Mouse (Mus musculus) lung, postnatal 0 days (tissue): ENCODE results near the gene Btg4. TPM values are rescaled to one million over a fixed set of nuclear protein-coding genes. Genes with fewer than 3 reads are reported as not detected.

Experiments
- ATAC-seq: fragments of 200-750 bp; cut with Nextera tagmentation; 2 replicates; pipeline ENCODE4 v1.8.0; 2017; ENCODE audit warnings: moderate library complexity
- DNase-seq: peaks from one replicate; pipeline ENCODE4 v3.0.0-alpha.2; 2016; ENCODE audit warnings: low spot score
- H3K27ac ChIP-seq: fragments of 300-500 bp; sonication (generic); 2 replicates; pipeline ENCODE4 v1.5.1; 2014; ENCODE audit warnings: antibody characterized with exemption, mild to moderate bottlenecking, low read length, mixed read lengths
- H3K27me3 ChIP-seq: fragments of 300-500 bp; sonication (generic); replicated peaks from 2 replicates; pipeline ENCODE4 v1.6.1; 2014; ENCODE audit warnings: low read length, mixed read lengths; ENCODE audit not compliant: insufficient read depth
- H3K36me3 ChIP-seq: fragments of 300-500 bp; sonication (generic); 2 replicates; pipeline ENCODE4 v1.6.1; 2014; ENCODE audit warnings: low read length, mixed read lengths; ENCODE audit not compliant: insufficient read depth
- H3K4me1 ChIP-seq: fragments of 300-500 bp; sonication (generic); 2 replicates; pipeline ENCODE4 v1.6.1; 2014; ENCODE audit warnings: antibody characterized with exemption, low read depth, low read length, mixed read lengths; ENCODE audit not compliant: insufficient read depth
- H3K4me2 ChIP-seq: fragments of 300-500 bp; sonication (generic); replicated peaks from 2 replicates; pipeline ENCODE4 v1.6.1; 2014; ENCODE audit warnings: low read depth, mild to moderate bottlenecking, low read length, moderate library complexity, mixed read lengths
- H3K4me3 ChIP-seq: fragments of 300-500 bp; sonication (generic); 2 replicates; pipeline ENCODE4 v1.5.1; 2014; ENCODE audit warnings: low read depth, low read length
- H3K9ac ChIP-seq: fragments of 300-500 bp; sonication (generic); replicated peaks from 2 replicates; pipeline ENCODE4 v1.6.1; 2014; ENCODE audit warnings: low read depth, mild to moderate bottlenecking
- H3K9me3 ChIP-seq: fragments of 300-500 bp; sonication (generic); 2 replicates; pipeline ENCODE4 v1.6.1; 2016; ENCODE audit warnings: low read length, mixed read lengths
- CTCF ChIP-seq: IDR thresholded peaks from 2 replicates; pipeline ENCODE4 v1.5.1; 2016; ENCODE audit warnings: antibody characterized with exemption, mild to moderate bottlenecking
- EP300 ChIP-seq: IDR thresholded peaks from 2 replicates; pipeline ENCODE4 v1.6.1; 2016; ENCODE audit warnings: antibody characterized with exemption, mild to moderate bottlenecking, control low read depth
- WGBS: fragments of 180-500 bp; shearing (Covaris S2); extraction: QIAGEN DNeasy Blood & Tissue Kit; methylation state at CpG from one replicate; pipeline ENCODE4 v1.1.7; 2014; 5-methylcytosine and 5-hydroxymethylcytosine counted together
- polyA plus RNA-seq: library from polyadenylated mRNA; unstranded; fragments of >200 nt; fragmentation: Nextera tagmentation; extraction: Ambion mirVana; gene quantifications from 2 replicates; pipeline ENCODE4 v1.2.1, GENCODE M21; 2015

Btg4 gene
- polyA plus RNA-seq, 1 experiment from 2014 or later: 0.53 TPM

DNA sequence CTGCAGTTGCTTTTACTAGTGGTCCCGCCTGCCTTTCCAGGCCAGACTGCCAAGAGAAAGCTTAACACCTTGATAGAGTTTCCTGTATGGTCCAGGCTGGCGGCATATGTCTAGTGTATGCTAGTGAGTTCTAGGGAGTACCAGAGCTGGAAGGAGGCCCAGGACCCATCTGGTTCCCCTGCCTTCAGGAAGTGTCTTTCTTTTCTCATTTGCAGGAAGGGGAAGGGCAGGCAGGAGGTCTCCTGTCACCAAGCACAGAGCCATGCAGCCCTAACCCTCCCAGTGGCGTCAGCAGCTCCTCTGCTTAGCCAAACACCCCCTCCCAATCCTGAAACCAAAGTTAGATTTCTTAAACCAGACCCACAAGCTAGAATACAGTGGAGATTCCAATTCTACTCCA, 15.1 kb downstream of the Btg4 start:
- ATAC-seq: peak; percentile 36

DNA sequence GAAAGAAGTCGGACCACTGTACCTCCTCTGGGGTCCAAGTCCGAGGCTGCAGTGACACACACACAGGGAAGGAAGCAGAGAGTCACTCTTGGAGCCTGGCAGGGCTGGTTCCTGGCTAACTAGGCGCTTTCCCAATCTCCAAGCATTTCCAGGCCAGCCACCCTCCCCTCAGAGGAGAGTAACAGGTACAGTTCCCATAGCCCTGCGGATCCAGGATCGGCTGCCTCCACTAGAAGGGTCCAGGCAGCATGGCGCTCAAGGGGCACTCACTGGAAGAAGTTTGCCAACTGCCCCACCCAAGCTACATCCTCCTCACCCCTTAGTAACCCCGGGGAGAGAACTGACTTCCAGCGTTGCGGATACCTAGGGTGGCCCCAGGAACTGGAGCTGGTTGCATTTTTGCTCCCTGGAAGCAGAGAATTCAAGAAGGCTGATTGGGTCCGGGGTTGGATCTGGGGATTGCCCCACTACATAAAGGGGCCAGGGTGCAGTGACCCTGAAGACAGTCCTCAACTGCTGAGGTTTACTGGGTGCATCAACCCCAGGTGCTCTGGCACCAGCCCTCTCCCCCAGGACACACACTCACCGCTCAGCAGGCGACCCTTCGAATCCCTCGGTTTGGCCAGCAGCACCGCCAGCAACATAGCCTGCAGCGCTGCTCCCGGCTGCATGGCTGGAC, 15.7 kb downstream of the Btg4 start:
- no peaks in the 10 kb centered on the region for H3K36me3 ChIP-seq
- 0 out of 2 replicates have a peak overlapping the region, but pooled peaks have one; percentile 23 for H3K9ac ChIP-seq
- H3K9me3 ChIP-seq: no peaks in the 10 kb centered on the region
- TF ChIP-seq EP300 (no peak), CTCF (no peak)
- H3K27ac ChIP-seq: peak overlapping the region; percentile 65
- DNase-seq (peak; percentile 41), ATAC-seq (peak; percentile 58)
- peak overlapping the region; percentile 76 for H3K4me2 ChIP-seq
- WGBS: under 1% methylated on average over 15 of the region's 17 CpGs
- H3K4me3 ChIP-seq: peak overlapping the region; percentile 37
- H3K27me3 ChIP-seq: no peaks in the 10 kb centered on the region
- H3K4me1 ChIP-seq: no peaks in the 10 kb centered on the region

More for the DNA sequence above, 15.1 kb downstream of the Btg4 start:
- WGBS: 14% methylated on average over 3 of the region's 3 CpGs
- Histone ChIP-seq H3K4me3 (peak overlapping the region; percentile 37), H3K36me3 (no peaks in the 10 kb centered on the region), H3K4me2 (peak overlapping the region; percentile 76), H3K27me3 (no peaks in the 10 kb centered on the region), H3K9ac (no peak overlapping the region), H3K9me3 (no peaks in the 10 kb centered on the region), H3K27ac (no peak overlapping the region), H3K4me1 (no peaks in the 10 kb centered on the region)
- no peak for TF ChIP-seq CTCF
- no peak for TF ChIP-seq EP300
- peak; percentile 46 for DNase-seq

DNA sequence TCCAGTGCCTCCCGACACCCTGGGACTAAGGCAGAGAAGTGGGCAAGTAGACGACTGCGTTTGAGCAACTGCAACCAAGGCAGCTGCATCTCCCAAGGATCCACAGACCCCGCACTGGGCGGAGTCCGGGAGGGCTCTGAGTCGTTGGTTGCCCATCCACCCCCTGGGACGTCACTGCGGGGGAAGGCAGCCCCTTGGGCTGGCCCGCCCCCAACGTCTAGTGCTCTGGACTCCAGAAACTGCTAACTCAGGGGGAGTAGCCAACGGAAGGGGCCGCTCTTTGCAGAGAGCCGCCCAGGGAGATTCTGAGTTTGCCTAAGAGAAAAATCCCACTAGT, 16.2 kb downstream of the Btg4 start, which contains the start of gene Layn:
TSS of gene Layn (minus strand) at position 116 of the 337 bp plus-strand sequence.
- no peaks in the 10 kb centered on the region for H3K9me3 ChIP-seq
- WGBS: under 1% methylated on average over 14 of the region's 14 CpGs
- TF ChIP-seq CTCF (peak; percentile 40), EP300 (no peak)

DNA sequence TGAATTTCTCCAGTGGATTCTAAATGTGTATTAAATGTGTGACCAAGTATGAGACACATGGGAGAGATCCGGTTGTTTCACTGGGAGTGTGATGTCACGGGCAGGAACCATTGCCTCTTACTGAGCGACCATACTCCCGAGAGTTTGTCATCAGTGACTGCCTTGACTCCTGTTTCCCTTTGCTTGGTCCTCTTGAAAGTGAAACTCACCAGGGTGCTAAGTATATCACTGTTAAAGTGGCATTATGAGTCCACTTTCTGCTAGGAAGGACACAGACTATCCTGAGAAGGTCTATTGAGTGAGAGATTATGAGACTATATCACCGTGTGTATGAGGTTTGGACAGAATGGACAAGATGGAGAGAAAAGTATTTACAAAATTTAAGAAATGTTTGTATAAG, 20.9 kb downstream of the Btg4 start:
- TF ChIP-seq CTCF (no peak), EP300 (no peak)
- H3K27me3 ChIP-seq: no peaks in the 10 kb centered on the region
- no peaks in the 10 kb centered on the region for H3K9me3 ChIP-seq
- H3K4me1 ChIP-seq: no peaks in the 10 kb centered on the region
- no peak overlapping the region for H3K4me2 ChIP-seq
- H3K9ac ChIP-seq: no peak overlapping the region
- no peak overlapping the region for H3K4me3 ChIP-seq
- no peak for ATAC-seq
- DNase-seq: no peak
- no peaks in the 10 kb centered on the region for H3K36me3 ChIP-seq
- WGBS: 76% methylated on average over 5 of the region's 5 CpGs
- H3K27ac ChIP-seq: no peak overlapping the region

More for the DNA sequence above, 16.2 kb downstream of the Btg4 start, which contains the start of gene Layn:
- H3K27me3 ChIP-seq: no peaks in the 10 kb centered on the region
- H3K4me3 ChIP-seq: peak within 1 kb of the TSS; percentile 37
- peak; percentile 93 for DNase-seq
- no peaks in the 10 kb centered on the region for H3K4me1 ChIP-seq
- H3K27ac ChIP-seq: peak within 1 kb of the TSS; percentile 65
- peak within 1 kb of the TSS; percentile 76 for H3K4me2 ChIP-seq
- ATAC-seq: peak; percentile 99
- H3K9ac ChIP-seq: 0 out of 2 replicates have a peak within 1 kb of the TSS, but pooled peaks have one; percentile 23
- no peaks in the 10 kb centered on the region for H3K36me3 ChIP-seq

DNA sequence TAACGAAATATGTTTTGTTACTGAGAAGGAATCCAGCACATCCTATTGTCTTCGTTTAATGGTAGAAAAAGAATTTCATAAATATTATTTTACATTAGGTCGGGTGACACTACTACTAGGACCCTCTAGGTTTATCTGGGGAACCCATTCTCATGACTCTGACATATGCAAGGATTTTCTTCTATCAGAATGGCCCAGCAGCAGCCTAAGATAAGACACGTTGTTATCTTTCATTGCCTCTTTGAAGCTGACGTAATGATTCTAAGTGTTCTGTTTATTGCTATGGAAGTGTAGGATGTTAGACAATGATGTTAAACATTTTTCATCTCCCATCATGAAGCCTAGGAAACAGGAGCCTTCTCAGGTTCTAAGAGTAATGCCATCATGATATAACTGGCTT, 33.0 kb downstream of the Btg4 start:
- H3K4me2 ChIP-seq: no peak overlapping the region
- H3K4me3 ChIP-seq: no peak overlapping the region
- H3K4me1 ChIP-seq: no peaks in the 10 kb centered on the region
- no peak overlapping the region for H3K27ac ChIP-seq
- no peak overlapping the region for H3K9ac ChIP-seq
- WGBS: 45% methylated on average over 5 of the region's 5 CpGs
- ATAC-seq: no peak
- no peak for TF ChIP-seq CTCF
- TF ChIP-seq EP300: no peak
- no peak for DNase-seq
- H3K9me3 ChIP-seq: no peaks in the 10 kb centered on the region
- no peaks in the 10 kb centered on the region for H3K36me3 ChIP-seq
- H3K27me3 ChIP-seq: no peaks in the 10 kb centered on the region

DNA sequence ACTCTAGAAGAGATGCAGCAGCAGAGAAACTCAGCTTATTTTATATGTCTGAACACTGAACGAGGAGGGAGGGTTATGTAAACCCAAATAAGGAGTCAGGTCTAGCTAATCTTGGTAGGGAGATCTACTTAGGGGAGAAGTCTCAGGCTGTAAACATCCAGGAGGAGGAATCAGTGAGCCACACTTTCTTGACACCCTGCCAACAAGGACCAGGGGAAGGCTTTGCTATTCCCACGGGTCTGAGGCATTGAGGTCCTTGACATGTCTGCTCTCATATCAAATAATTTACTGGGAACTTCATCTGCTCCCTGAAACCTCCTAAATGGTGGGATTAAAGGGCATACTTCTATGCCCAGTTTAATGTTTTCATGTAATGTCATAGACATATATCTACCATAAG, 35.6 kb downstream of the Btg4 start:
- no peaks in the 10 kb centered on the region for H3K36me3 ChIP-seq
- H3K27me3 ChIP-seq: no peaks in the 10 kb centered on the region
- whole genome bisulfite sequencing: 28% methylated on average over 2 of the region's 2 CpGs
- no peak overlapping the region for H3K4me2 ChIP-seq
- TF ChIP-seq CTCF (no peak), EP300 (no peak)
- no peak overlapping the region for H3K4me3 ChIP-seq
- DNase-seq (no peak), ATAC-seq (no peak)
- H3K27ac ChIP-seq: no peak overlapping the region
- H3K4me1 ChIP-seq: no peaks in the 10 kb centered on the region
- no peaks in the 10 kb centered on the region for H3K9me3 ChIP-seq
- no peak overlapping the region for H3K9ac ChIP-seq
